Mouse (Mus musculus): Measurements from ENCODE around the gene Szt2. TPM values are rescaled to one million over a fixed set of nuclear protein-coding genes. Genes with fewer than 3 reads are reported as not detected.

Gene Szt2
- total and polyA plus RNA-seq, 3 experiments, result 3.2 to 18.9 (median 7.4) TPM

GRCm38 (mm10) chr4:118371822-118372221, 37.3 kb downstream of the Szt2 start:
- H3K4me2 ChIP-seq (ENCODE audit: insufficient read depth, low read depth, poor library complexity, severe bottlenecking), result no peak overlapping the region
- H3K27ac ChIP-seq (ENCODE audit: insufficient read depth, low read depth), result no peak overlapping the region
- no peaks in the 10 kb centered on the region for H3K27me3 ChIP-seq (replicated peaks)
- H3K9me3 ChIP-seq (replicated peaks; ENCODE audit: low read length), result no peaks in the 10 kb centered on the region
- no peak for DNase-seq (ENCODE audit: extremely low read depth)
- no peak overlapping the region for H3K9ac ChIP-seq (ENCODE audit: insufficient read depth, low read depth)
- in situ Hi-C loops (cut with MboI; ENCODE audit: low pct_ligation_motif_present, low pct_unique_long_range_greater_than_20kb, low sequenced_read_pairs), result no loop called here
- no peak overlapping the region for H3K4me3 ChIP-seq (replicated peaks in 1 of 3; ENCODE audit: low read depth in 2 of 3, low read length in 2 of 3, poor library complexity in 1 of 3)
- no peaks in the 10 kb centered on the region for H3K4me1 ChIP-seq (ENCODE audit: control insufficient read depth in 1 of 2, insufficient read depth in 2 of 2)
- TF ChIP-seq CTCF (conservative IDR thresholded peaks at IDR 0.05 in 1 of 2, IDR thresholded peaks at IDR 0.05 in 1 of 2; ENCODE audit: low read depth in 2 of 2, low read length in 2 of 2), result no peak
- no peak for TF ChIP-seq USF1 (IDR thresholded peaks at IDR 0.05; ENCODE audit: low read depth, low read length)
- TF ChIP-seq PAX5 (IDR thresholded peaks at IDR 0.05; ENCODE audit: low read length), result no peak
- no peak for TF ChIP-seq GABPA (IDR thresholded peaks at IDR 0.05; ENCODE audit: insufficient replicate concordance, low read depth, low read length)
- TF ChIP-seq POLR2A (IDR thresholded peaks at IDR 0.05; ENCODE audit: low read depth, low read length), result no peak
- TF ChIP-seq JUN (IDR thresholded peaks at IDR 0.05; ENCODE audit: insufficient read depth, low read depth, low read length), result no peak
- no peak for TF ChIP-seq UBTF (IDR thresholded peaks at IDR 0.05; ENCODE audit: low read depth, low read length)
- TF ChIP-seq CHD2 (IDR thresholded peaks at IDR 0.05; ENCODE audit: low read length), result no peak
- no peak for TF ChIP-seq HCFC1 (IDR thresholded peaks at IDR 0.05; ENCODE audit: low read depth, low read length)
- TF ChIP-seq ZC3H11A (IDR thresholded peaks at IDR 0.05; ENCODE audit: low read depth, low read length), result no peak
- TF ChIP-seq ELF1 (IDR thresholded peaks at IDR 0.05; ENCODE audit: low read depth, low read length), result no peak
- no peak for TF ChIP-seq RCOR1 (conservative IDR thresholded peaks at IDR 0.05; ENCODE audit: low read depth, low read length)
- TF ChIP-seq ETS1 (conservative IDR thresholded peaks at IDR 0.05; ENCODE audit: low read depth, low read length), result no peak
- TF ChIP-seq USF2 (conservative IDR thresholded peaks at IDR 0.05; ENCODE audit: low read depth, low read length), result no peak
- no peak for TF ChIP-seq TCF12 (IDR thresholded peaks at IDR 0.05; ENCODE audit: low read depth, low read length)
- TF ChIP-seq BHLHE40 (IDR thresholded peaks at IDR 0.05; ENCODE audit: low read depth, low read length), result no peak
- no peak for TF ChIP-seq MAX (IDR thresholded peaks at IDR 0.05; ENCODE audit: low read length)
- no peak for TF ChIP-seq NRF1 (IDR thresholded peaks at IDR 0.05; ENCODE audit: low read depth, low read length)
- TF ChIP-seq MAZ (IDR thresholded peaks at IDR 0.05; ENCODE audit: low read depth, low read length), result no peak
- TF ChIP-seq E2F4 (IDR thresholded peaks at IDR 0.05; ENCODE audit: insufficient replicate concordance, low read depth, low read length), result no peak
- H3K79me2 ChIP-seq (replicated peaks; ENCODE audit: control insufficient read depth, extremely low read depth, insufficient read depth, poor library complexity, severe bottlenecking), result no peaks in the 10 kb centered on the region
- dilution Hi-C loops (cut with MboI; ENCODE audit: extremely low pct_ligation_motif_present, extremely low pct_unique_long_range_greater_than_20kb, low sequenced_read_pairs), result no loop called here
- H3K36me3 ChIP-seq (replicated peaks in 1 of 2; ENCODE audit: control insufficient read depth in 1 of 2, insufficient read depth in 1 of 2, low read length in 1 of 2), result peaks cover 85 to 99% of the 10 kb centered on the region in 2 experiments

DNA sequence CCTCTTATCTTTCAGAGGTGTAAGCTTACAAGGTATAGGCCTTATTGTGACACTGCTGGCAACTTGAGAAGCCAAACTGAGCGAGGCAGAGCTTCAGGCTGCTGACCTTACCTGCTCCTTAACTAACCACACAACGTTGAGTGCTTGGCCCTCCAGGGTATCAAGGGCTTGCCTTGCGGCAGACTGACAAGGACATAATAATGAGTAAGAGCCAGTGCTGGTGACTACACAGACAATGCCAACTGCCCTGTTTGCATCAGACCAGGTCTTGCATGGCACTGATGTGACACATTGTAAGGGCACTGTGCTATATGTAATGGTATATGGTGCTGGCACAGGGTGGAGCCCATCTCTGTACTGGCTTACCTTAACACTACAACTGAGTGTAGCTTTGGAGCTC, 40.5 kb downstream of the Szt2 start:
- no peak for TF ChIP-seq CHD1 (IDR thresholded peaks at IDR 0.05; ENCODE audit: low read depth, low read length)
- TF ChIP-seq GABPA (IDR thresholded peaks at IDR 0.05; ENCODE audit: insufficient replicate concordance, low read depth, low read length), result no peak
- no peak for TF ChIP-seq RAD21 (IDR thresholded peaks at IDR 0.05; ENCODE audit: low read depth, low read length)
- no peak for TF ChIP-seq ZC3H11A (IDR thresholded peaks at IDR 0.05; ENCODE audit: low read depth, low read length)
- no peak for TF ChIP-seq EP300 (IDR thresholded peaks at IDR 0.05; ENCODE audit: low read length)
- TF ChIP-seq JUND (conservative IDR thresholded peaks at IDR 0.05; ENCODE audit: low read depth, low read length), result no peak
- TF ChIP-seq HCFC1 (IDR thresholded peaks at IDR 0.05; ENCODE audit: low read depth, low read length), result no peak
- H3K79me2 ChIP-seq (replicated peaks; ENCODE audit: control insufficient read depth, extremely low read depth, insufficient read depth, poor library complexity, severe bottlenecking), result no peaks in the 10 kb centered on the region
- no peaks in the 10 kb centered on the region for H3K27me3 ChIP-seq (replicated peaks)
- DNase-seq (ENCODE audit: extremely low read depth), result no peak
- no peak overlapping the region for H3K9ac ChIP-seq (ENCODE audit: insufficient read depth, low read depth)
- in situ Hi-C loops (cut with MboI; ENCODE audit: low pct_ligation_motif_present, low pct_unique_long_range_greater_than_20kb, low sequenced_read_pairs) (no loop called here), dilution Hi-C loops (cut with MboI; ENCODE audit: extremely low pct_ligation_motif_present, extremely low pct_unique_long_range_greater_than_20kb, low sequenced_read_pairs) (no loop called here)
- no peaks in the 10 kb centered on the region for H3K4me1 ChIP-seq (ENCODE audit: control insufficient read depth in 1 of 2, insufficient read depth in 2 of 2)
- no peak overlapping the region for H3K4me2 ChIP-seq (ENCODE audit: insufficient read depth, low read depth, poor library complexity, severe bottlenecking)
- no peak overlapping the region for H3K27ac ChIP-seq (ENCODE audit: insufficient read depth, low read depth)
- H3K36me3 ChIP-seq (replicated peaks in 1 of 2; ENCODE audit: control insufficient read depth in 1 of 2, insufficient read depth in 1 of 2, low read length in 1 of 2), result peaks cover 81 to 97% of the 10 kb centered on the region in 2 experiments
- H3K4me3 ChIP-seq (replicated peaks in 1 of 3; ENCODE audit: low read depth in 2 of 3, low read length in 2 of 3, poor library complexity in 1 of 3), result no peak overlapping the region
- no peaks in the 10 kb centered on the region for H3K9me3 ChIP-seq (replicated peaks; ENCODE audit: low read length)
